Mouse (Mus musculus): ENCODE measurements around the gene Dusp8.

- TF ChIP-seq GATA1 (IDR thresholded peaks at IDR 0.05; ENCODE audit: low read length) (no peak), TAL1 (IDR thresholded peaks at IDR 0.05; ENCODE audit: low read length) (no peak)
Measured at GRCm38 (mm10) chr7:142055431-142055830, 40.2 kb downstream of the Dusp8 start.
